Comparison of ENCODE assay signal across 19 mouse cellular contexts in the genomic region with DNA sequence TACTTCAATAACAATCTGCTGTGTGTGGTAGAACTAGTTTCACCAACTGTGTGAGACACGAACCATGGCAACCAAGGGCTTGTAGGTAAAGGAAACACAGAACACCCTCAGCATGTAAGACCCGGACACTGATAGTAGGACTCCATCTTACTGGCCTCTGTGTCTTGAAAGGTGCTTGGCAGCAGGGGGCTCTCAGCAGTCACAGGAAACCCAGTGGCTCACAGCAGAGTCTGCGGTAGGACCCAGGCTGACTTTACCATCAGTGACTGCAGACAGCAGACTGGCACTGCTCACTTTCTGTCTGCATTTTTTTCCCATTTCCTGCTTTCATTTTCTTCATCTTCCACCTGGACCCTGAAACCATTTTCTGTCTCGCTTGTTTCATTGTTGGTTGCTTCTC. TPM values are rescaled to one million over a fixed set of nuclear protein-coding genes. Genes with fewer than 3 reads are reported as not detected.
A peak's percentile ranks its signal among the peaks of the same experiment; 100 is the strongest.
DNase-seq lines count a peak whose midpoint lies in the region; ATAC-seq and TF ChIP-seq lines count a peak whose summit lies in the region.
"Had no signal": no experiment of that assay in that cellular context is flagged by ENCODE, and none has a peak within 500 bp of the region (broad histone marks: within the 10 kb centered on the region; RNA-seq: fewer than 3 reads in every experiment).

No protein-coding gene starts in this region.

- peak; percentile 43 for ATAC-seq in common myeloid progenitor, adult 5-6 weeks (replicated peaks; ENCODE audit: low read depth, poor library complexity, severe bottlenecking)
- no peak for ATAC-seq in kidney, embryonic 14.5 days (ENCODE audit: low FRiP score, low TSS enrichment)

- H3K4me3 ChIP-seq in spleen, adult 2 months (ENCODE audit: extremely low read depth, insufficient read depth, insufficient read length), result no peak overlapping the region
- no peak overlapping the region for H3K4me3 ChIP-seq in thymus, adult 2 months (ENCODE audit: control insufficient read depth, insufficient read depth, low read length)
- H3K4me3 ChIP-seq in kidney, embryonic 14.5 days (ENCODE audit: low read length), result no peak overlapping the region
- H3K4me3 ChIP-seq: hindbrain, embryonic 15.5 days; limb, embryonic 12.5 days; midbrain, embryonic 12.5 days; neural tube, embryonic 15.5 days; stomach, embryonic 15.5 days had no signal

- H3K4me2 ChIP-seq in kidney, embryonic 14.5 days (replicated peaks; ENCODE audit: low read depth, low read length), result no peak overlapping the region
- H3K4me2 ChIP-seq: heart, embryonic 11.5 days; hindbrain, embryonic 15.5 days; limb, embryonic 12.5 days; midbrain, embryonic 12.5 days; neural tube, embryonic 15.5 days; stomach, embryonic 15.5 days had no signal

- 32% methylated on average over 4 of the region's 4 CpGs for WGBS in spleen, adult 2 months
- WGBS in thymus, adult 2 months, result 24% methylated on average over 4 of the region's 4 CpGs
- 79% methylated on average over 4 of the region's 4 CpGs for WGBS in kidney, embryonic 14.5 days

- no peaks in the 10 kb centered on the region for H3K27me3 ChIP-seq in spleen, adult 2 months (ENCODE audit: control insufficient read depth, insufficient read depth, low read length)
- H3K27me3 ChIP-seq in thymus, adult 2 months (ENCODE audit: control insufficient read depth, insufficient read depth, low read length), result no peaks in the 10 kb centered on the region
- H3K27me3 ChIP-seq in kidney, embryonic 14.5 days (ENCODE audit: control insufficient read depth, insufficient read depth, low read length), result no peaks in the 10 kb centered on the region
- H3K27me3 ChIP-seq: hindbrain, embryonic 15.5 days; limb, embryonic 12.5 days; midbrain, embryonic 12.5 days; neural tube, embryonic 15.5 days; stomach, embryonic 15.5 days had no signal

- DNase-seq in spleen, adult 2 months (ENCODE audit: low read depth in 1 of 2, low spot score in 2 of 2), result no peak
- DNase-seq in spleen, postnatal 4 days (ENCODE audit: low spot score in 2 of 2), result no peak
- peak; percentile 73 for DNase-seq in thymus, adult 2 months
- no peak for DNase-seq in spleen, adult 12 weeks (ENCODE audit: low spot score)
- DNase-seq in cerebellum, adult 8-10 months, result no peak
- DNase-seq: cerebellum, postnatal 14 days; heart, postnatal 36 days; kidney, adult 11 months; kidney, postnatal 36 days; lung, postnatal 14 days had no signal

- no peak overlapping the region for H3K27ac ChIP-seq in spleen, adult 2 months (ENCODE audit: insufficient read depth, low read length)
- peak overlapping the region; percentile 16; the same call in 1 of the 2 replicates for H3K27ac ChIP-seq in thymus, adult 2 months (ENCODE audit: control insufficient read depth, insufficient read depth, low read length)
- H3K27ac ChIP-seq in kidney, embryonic 14.5 days (ENCODE audit: low read depth, low read length), result no peak overlapping the region
- H3K27ac ChIP-seq: hindbrain, embryonic 15.5 days; limb, embryonic 12.5 days; liver, embryonic 14.5 days; midbrain, embryonic 12.5 days; neural tube, embryonic 15.5 days; stomach, embryonic 15.5 days had no signal

- H3K9me3 ChIP-seq in kidney, embryonic 14.5 days (ENCODE audit: control insufficient read depth, low read length), result peaks cover 5% of the 10 kb centered on the region
- H3K9me3 ChIP-seq: hindbrain, embryonic 15.5 days; neural tube, embryonic 15.5 days; stomach, embryonic 15.5 days had no signal

- no peaks in the 10 kb centered on the region for H3K36me3 ChIP-seq in spleen, adult 2 months (ENCODE audit: control insufficient read depth, insufficient read depth, low read length)
- H3K36me3 ChIP-seq in thymus, adult 2 months (ENCODE audit: control insufficient read depth, insufficient read depth, low read length), result no peaks in the 10 kb centered on the region
- no peaks in the 10 kb centered on the region for H3K36me3 ChIP-seq in kidney, embryonic 14.5 days (ENCODE audit: control insufficient read depth, insufficient read depth, low read length)
- H3K36me3 ChIP-seq: hindbrain, embryonic 15.5 days; limb, embryonic 12.5 days; midbrain, embryonic 12.5 days; neural tube, embryonic 15.5 days; stomach, embryonic 15.5 days had no signal

- TF ChIP-seq CTCF in spleen, adult 2 months (IDR thresholded peaks at IDR 0.05; ENCODE audit: extremely low read depth, insufficient read depth, insufficient read length, insufficient replicate concordance), result peak; percentile 41; the same call in 1 of the 2 replicates
- peak; percentile 81; the same call in 1 of the 2 replicates for TF ChIP-seq CTCF in thymus, adult 2 months (IDR thresholded peaks at IDR 0.05; ENCODE audit: borderline replicate concordance, control insufficient read depth, extremely low read depth, insufficient read depth, low read length, poor library complexity)

- H3K9ac ChIP-seq in kidney, embryonic 14.5 days (ENCODE audit: low read depth, low read length), result no peak overlapping the region
- H3K9ac ChIP-seq: hindbrain, embryonic 15.5 days; limb, embryonic 12.5 days; liver, embryonic 14.5 days; midbrain, embryonic 12.5 days; neural tube, embryonic 15.5 days; stomach, embryonic 15.5 days had no signal

- peaks cover 4% of the 10 kb centered on the region; the same call in 1 of the 2 replicates for H3K4me1 ChIP-seq in spleen, adult 2 months (ENCODE audit: control insufficient read depth, insufficient read depth, insufficient read length)
- H3K4me1 ChIP-seq in thymus, adult 2 months (replicated peaks; ENCODE audit: control insufficient read depth, insufficient read depth, low read length), result peaks cover 17% of the 10 kb centered on the region
- H3K4me1 ChIP-seq in kidney, embryonic 14.5 days (ENCODE audit: control insufficient read depth, insufficient read depth, low read length), result no peaks in the 10 kb centered on the region
- H3K4me1 ChIP-seq: hindbrain, embryonic 15.5 days; limb, embryonic 12.5 days; midbrain, embryonic 12.5 days; neural tube, embryonic 15.5 days; stomach, embryonic 15.5 days had no signal

- TF ChIP-seq POLR2A in spleen, adult 2 months (IDR thresholded peaks at IDR 0.05; ENCODE audit: low read depth, low read length), result no peak
- no peak for TF ChIP-seq POLR2A in thymus, adult 2 months (IDR thresholded peaks at IDR 0.05; ENCODE audit: control insufficient read depth, extremely low read depth, insufficient read depth, low read length, poor library complexity)

RNA-seq across cellular contexts. Expression of a gene that starts 44.7 kb away (rescaled TPM):
- polyA plus RNA-seq in spleen, adult 2 months (2012; rRNA removed), result 9.8 and 11.6 TPM in 2 replicates
- total RNA-seq in common myeloid progenitor, adult 5-6 weeks (2017), result 2.4 and 3.2 TPM in 2 replicates
- 12.4 and 14.4 TPM in 2 replicates for polyA plus RNA-seq in thymus, adult 2 months (2012; rRNA removed)
- 0.38 and 0.60 TPM in 2 replicates for polyA plus RNA-seq in kidney, embryonic 14.5 days (2014; fragmentation: Nextera tagmentation; extraction: Ambion mirVana)
